Mouse (Mus musculus) Patski (cell line): ENCODE measurements at regions not wholly inside any gene's neighbourhood (a gene's known extent, or its start where the extent isn't known, plus 50 kb on each side); places are given as distances from the start of the nearest gene placed in this dataset.

Experiments used
- ATAC-seq: fragments of 100-300 bp; one replicate; pipeline ENCODE4 v1.8.0; 2021
- CTCF ChIA-PET: fragments of 350-600 bp; sonication (Branson Sonifier 250); formaldehyde crosslinking; loops from one replicate; lab custom pipeline; 2022; ENCODE audit warnings: inconsistent platforms; lab: Charles Lee
- POLR2A ChIA-PET: fragments of 350-600 bp; sonication (Branson Sonifier 250); formaldehyde crosslinking; loops from one replicate; lab custom pipeline; 2022; ENCODE audit warnings: antibody characterized with exemption, inconsistent platforms; lab: Charles Lee
- DNase-seq: peaks from one replicate; pipeline ENCODE4 v3.0.0-alpha.2; 2011; ENCODE audit warnings: low read depth, low spot score
- H3K27me3 ChIP-seq: fragments of 371-371 bp; one replicate; pipeline ENCODE4 v1.5.1; 2021
- CTCF ChIP-seq: fragments of 100-300 bp; IDR thresholded peaks from one replicate; pipeline ENCODE4 v1.5.1; 2021
- in situ Hi-C: fragments of 300-500 bp; cut with MboI; formaldehyde crosslinking; loops from 3 replicates; pipeline ENCODE4 v1.11.1; 2018; ENCODE audit warnings: low pct_unique_long_range_greater_than_20kb, mixed read lengths

DNA sequence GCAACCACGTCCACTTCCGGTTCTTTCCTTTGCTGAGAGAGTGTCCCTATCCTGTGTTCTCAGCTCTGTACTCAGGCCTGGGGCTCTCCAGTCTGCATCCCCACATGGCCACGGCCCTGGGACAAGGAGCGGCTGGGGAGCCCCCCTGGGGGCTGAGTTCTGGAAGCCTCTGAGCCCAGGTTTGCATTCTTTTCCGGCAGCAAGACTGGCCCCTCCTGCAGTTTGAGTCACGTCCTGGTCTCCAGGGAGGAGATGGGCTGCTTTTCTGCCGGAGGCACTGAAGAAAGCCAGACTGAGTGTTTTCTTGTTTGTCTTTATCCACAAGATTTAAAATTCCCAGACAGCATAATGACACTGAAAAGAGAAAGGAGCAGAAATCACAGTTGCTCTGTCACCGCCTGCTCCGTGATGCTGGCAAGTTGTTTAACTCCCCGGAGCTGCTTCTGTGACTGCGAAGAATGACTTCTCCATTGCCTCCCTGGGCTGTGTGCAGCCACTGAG is 108.7 kb upstream of the Atp1a1 start:
- ATAC-seq (peak; percentile 74), DNase-seq (peak; percentile 99)
- in situ Hi-C loops = no loop called here
- H3K27me3 ChIP-seq = no peaks in the 10 kb centered on the region
- CTCF ChIA-PET = interaction anchor here (0.8 to 1.7 kb wide), 3 partner anchors 13 to 17 kb away, joined by 3 to 5 read pairs (median 4); no protein-coding TSS in a partner anchor
- no peak for TF ChIP-seq CTCF
- POLR2A ChIA-PET = interaction anchor here (1.0 to 1.3 kb wide), 2 partner anchors 106 to 109 kb away, joined by 4 to 5 read pairs; no protein-coding TSS in a partner anchor

DNA sequence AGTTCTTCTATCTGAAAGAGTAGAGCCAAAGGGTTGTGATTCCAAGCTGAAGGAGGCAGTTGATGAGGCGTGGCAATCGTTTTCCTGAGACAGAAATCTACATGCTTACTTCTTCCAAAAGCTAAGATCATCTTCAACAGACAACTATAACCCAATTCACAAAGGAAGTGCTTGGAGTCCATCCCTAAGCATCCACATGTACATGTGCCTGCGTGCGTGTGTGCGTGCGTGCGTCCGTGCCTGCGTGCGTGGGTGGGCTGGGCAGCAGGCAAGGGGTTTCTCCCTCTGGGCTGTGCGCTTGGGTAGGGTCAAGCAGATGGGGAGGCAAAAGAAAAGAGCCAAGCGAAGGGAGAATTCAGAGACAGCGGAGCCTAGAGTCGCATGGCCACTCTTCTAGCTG is 108.2 kb upstream of the Atp1a1 start:
- in situ Hi-C loops = no loop called here
- POLR2A ChIA-PET = interaction anchor here (1.0 to 1.3 kb wide), 2 partner anchors 105 to 109 kb away, joined by 4 to 5 read pairs; no protein-coding TSS in a partner anchor
- ATAC-seq = no peak
- no peaks in the 10 kb centered on the region for H3K27me3 ChIP-seq
- no peak for TF ChIP-seq CTCF
- CTCF ChIA-PET = interaction anchor here (0.8 to 1.7 kb wide), 2 partner anchors 13 to 14 kb away, joined by 3 to 5 read pairs; no protein-coding TSS in a partner anchor
- no peak for DNase-seq

DNA sequence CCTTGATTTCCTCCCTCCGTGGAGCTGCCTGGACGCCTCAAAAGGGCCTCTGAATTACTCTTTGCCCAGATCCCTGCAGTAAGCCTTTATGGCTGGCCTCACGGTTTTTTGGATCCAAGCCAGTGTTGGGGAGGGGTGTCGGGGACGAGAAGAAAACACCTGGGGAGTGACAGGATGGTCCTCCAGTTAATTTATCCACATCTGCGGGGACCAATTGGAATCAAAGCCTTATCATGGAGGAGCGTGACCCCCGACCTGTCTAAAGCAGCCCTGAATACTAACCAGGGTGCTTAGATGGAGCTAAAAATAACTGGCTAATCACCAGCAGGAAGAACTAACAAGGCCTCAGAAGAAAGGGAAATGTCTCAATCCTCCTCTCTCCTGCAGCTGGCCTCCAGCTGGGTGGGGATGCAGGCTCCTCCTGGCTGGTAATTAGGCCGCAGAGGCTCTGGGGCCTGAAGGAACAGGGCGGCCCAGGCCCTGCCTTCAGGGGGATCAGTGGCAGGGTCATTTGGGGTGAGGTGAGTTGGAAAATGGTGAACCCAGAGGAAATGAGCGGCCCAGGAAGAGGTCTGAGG is 107.2 kb upstream of the Atp1a1 start:
- POLR2A ChIA-PET = interaction anchor here (0.6 kb wide), 1 partner anchor 88 kb away, joined by 3 read pairs; no protein-coding TSS in a partner anchor
- CTCF ChIA-PET = interaction anchor here (1.1 to 1.5 kb wide), 2 partner anchors 28 to 94 kb away, joined by 3 to 4 read pairs; no protein-coding TSS in a partner anchor
- no peak for ATAC-seq
- H3K27me3 ChIP-seq = no peaks in the 10 kb centered on the region
- no peak for TF ChIP-seq CTCF
- DNase-seq = peak; percentile 28
- in situ Hi-C loops = no loop called here

DNA sequence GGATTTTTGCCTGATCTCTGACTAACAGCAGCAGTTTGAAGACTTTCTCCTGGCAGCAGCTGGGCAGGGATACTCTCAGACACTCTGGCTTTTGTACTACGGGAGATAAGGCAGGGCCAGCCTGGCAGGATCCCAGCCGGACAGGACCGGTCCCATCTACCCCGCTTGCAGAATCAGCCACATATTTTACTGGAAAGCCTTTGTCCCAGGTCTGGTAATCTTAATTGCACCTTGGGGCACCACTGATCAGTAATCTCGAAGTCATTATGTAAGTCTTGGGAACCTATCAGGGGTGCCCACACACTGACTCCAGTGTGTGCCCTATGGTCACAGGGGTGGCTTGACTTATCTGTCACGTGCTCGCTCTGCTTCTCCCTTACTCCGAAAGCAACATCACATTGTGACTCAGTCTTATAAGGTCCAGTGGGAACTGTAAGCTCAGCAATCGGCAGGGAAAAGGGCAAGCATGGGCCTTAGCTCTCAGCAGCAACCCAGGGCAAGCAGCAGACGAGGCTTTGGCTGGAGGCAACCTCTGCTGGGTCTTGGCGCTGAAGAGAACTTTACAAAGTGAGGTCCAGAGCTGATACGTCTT is 105.0 kb upstream of the Atp1a1 start:
- POLR2A ChIA-PET = interaction anchor here (1.0 to 1.2 kb wide), 2 partner anchors 72 to 107 kb away, joined by 3 read pairs; no protein-coding TSS in a partner anchor
- TF ChIP-seq CTCF = no peak
- ATAC-seq (no peak), DNase-seq (no peak)
- CTCF ChIA-PET = no interaction called here
- in situ Hi-C loops = no loop called here
- H3K27me3 ChIP-seq = no peaks in the 10 kb centered on the region

DNA sequence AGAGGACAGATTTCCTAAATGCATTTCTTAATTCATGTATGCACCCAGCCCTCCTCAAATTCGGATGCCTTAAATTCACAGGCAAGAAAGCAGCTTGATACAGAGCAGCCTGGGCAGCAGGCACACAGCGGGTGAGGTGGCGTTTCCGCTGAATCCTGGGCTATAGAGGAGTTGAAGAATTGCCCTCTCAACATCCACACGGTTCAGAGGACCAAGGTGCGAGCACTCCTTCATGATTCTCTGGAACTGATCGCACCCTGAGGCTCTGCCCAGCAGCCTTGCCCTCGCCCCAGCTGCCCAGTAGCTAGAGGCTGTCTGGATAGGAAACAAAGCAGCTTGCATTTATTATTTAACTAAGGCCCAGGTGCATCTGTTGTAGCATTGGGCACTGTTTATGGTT is 104.3 kb upstream of the Atp1a1 start:
- no peak for TF ChIP-seq CTCF
- in situ Hi-C loops = no loop called here
- ATAC-seq = no peak
- no peak for DNase-seq
- POLR2A ChIA-PET = no interaction called here
- CTCF ChIA-PET = no interaction called here
- H3K27me3 ChIP-seq = no peaks in the 10 kb centered on the region

DNA sequence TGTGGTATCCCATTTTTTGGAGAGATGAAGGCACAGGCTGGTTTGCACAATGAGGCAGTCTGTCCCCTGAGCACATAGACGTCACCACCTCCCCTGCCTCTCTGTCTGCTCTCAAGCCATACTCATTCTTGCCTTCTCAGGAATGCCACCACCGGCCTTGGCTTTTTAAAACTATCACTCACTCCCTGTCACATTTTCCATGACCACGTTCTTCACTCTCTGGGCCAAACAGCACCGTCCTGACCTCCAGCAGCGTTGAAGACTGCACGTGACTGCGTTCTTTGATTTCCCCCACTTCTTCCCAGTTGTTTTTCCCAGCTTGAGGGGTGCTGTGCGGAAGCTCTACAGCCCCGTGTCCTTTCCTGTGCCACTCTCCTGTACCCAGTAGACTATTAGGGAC is 100.4 kb upstream of the Atp1a1 start:
- ATAC-seq = no peak
- TF ChIP-seq CTCF = no peak
- no peaks in the 10 kb centered on the region for H3K27me3 ChIP-seq
- POLR2A ChIA-PET = interaction anchor here (1.3 kb wide), 1 partner anchor 101 kb away, joined by 3 read pairs; no protein-coding TSS in a partner anchor
- CTCF ChIA-PET = interaction anchor here (1.2 to 1.6 kb wide), 3 partner anchors 16 to 194 kb away, joined by 3 to 4 read pairs (median 4); no protein-coding TSS in a partner anchor
- no peak for DNase-seq
- in situ Hi-C loops = no loop called here

DNA sequence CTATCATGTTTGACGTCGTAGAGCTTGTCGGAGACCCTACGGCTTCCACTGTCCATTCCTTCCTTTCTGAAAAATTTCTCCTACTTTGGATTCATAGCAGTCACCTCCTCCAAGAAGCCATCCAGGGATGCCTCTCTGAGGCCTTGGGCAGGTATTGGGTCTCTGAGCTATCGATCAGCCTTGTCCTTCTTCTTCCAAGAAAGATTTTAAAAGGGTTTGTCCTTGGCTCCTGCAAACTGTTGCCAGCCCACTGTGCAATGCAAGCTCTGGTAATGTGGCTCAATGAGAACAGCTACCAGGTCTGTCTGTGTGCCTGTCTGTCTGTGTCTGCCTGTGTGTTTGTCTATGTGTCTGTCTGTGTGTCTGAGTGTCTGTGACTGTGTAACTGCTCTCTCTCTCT is 99.8 kb upstream of the Atp1a1 start:
- no peak for ATAC-seq
- in situ Hi-C loops = no loop called here
- POLR2A ChIA-PET = interaction anchor here (1.3 kb wide), 1 partner anchor 101 kb away, joined by 3 read pairs; no protein-coding TSS in a partner anchor
- TF ChIP-seq CTCF = no peak
- CTCF ChIA-PET = interaction anchor here (1.2 kb wide), 1 partner anchor 17 kb away, joined by 3 read pairs; no protein-coding TSS in a partner anchor
- H3K27me3 ChIP-seq = no peaks in the 10 kb centered on the region
- no peak for DNase-seq

DNA sequence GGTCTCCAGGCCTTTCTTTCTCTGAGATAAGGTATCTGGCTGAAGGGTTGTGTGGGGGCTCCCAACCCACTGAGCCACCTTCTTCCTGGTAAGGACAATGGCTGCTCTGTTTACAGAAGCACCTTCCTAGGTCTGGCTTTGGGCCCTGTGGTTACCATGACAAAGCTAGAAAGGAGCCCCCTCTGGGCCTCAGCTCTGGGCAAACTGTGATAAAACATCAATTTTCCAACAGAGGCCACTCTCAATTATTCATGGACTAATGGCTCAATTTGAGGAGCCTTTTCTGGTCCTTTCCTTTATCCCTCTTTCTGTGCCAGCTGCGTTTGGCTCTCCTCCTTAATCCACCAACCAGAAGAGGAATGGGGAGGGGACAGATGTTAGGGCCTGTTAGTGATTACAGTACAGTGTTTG is 97.3 kb upstream of the Atp1a1 start:
- CTCF ChIA-PET = no interaction called here
- no peaks in the 10 kb centered on the region for H3K27me3 ChIP-seq
- POLR2A ChIA-PET = no interaction called here
- DNase-seq = no peak
- no peak for ATAC-seq
- TF ChIP-seq CTCF = no peak
- in situ Hi-C loops = no loop called here

DNA sequence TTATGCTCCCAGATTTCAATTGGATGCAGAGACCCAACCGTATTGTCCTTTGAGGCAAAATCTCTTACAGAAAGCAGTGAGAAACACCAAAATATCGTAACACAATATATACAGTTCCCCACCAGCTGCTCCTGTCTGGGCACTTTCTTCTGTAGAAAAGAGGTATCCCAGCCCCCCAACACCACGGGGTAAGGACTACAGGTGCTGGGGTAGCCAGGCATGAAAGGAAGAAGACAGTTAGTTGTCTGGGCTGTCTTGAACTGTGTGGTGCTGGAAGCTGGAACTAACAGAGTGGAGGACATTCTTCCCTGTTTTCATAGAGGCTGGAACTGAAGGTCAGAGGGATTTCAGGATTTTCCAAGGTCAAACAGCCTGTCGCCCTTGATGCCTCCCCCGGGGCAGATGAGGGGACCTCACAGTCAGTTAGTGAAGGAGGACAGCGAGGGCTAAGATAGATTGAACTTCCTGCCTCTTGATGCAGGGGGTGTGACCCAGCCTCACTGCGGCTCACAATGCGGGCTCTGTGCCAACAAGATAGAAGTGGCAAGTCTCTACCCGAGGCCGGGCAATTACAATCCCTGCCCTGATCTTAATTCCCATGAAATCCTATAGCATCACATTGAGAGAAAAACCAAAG is 96.6 kb upstream of the Atp1a1 start:
- DNase-seq = no peak
- ATAC-seq = no peak
- ChIA-PET POLR2A (interaction anchor here (1.5 kb wide), 1 partner anchor 99 kb away, joined by 4 read pairs; no protein-coding TSS in a partner anchor), CTCF (no interaction called here)
- no peak for TF ChIP-seq CTCF
- no peaks in the 10 kb centered on the region for H3K27me3 ChIP-seq
- in situ Hi-C loops = no loop called here

DNA sequence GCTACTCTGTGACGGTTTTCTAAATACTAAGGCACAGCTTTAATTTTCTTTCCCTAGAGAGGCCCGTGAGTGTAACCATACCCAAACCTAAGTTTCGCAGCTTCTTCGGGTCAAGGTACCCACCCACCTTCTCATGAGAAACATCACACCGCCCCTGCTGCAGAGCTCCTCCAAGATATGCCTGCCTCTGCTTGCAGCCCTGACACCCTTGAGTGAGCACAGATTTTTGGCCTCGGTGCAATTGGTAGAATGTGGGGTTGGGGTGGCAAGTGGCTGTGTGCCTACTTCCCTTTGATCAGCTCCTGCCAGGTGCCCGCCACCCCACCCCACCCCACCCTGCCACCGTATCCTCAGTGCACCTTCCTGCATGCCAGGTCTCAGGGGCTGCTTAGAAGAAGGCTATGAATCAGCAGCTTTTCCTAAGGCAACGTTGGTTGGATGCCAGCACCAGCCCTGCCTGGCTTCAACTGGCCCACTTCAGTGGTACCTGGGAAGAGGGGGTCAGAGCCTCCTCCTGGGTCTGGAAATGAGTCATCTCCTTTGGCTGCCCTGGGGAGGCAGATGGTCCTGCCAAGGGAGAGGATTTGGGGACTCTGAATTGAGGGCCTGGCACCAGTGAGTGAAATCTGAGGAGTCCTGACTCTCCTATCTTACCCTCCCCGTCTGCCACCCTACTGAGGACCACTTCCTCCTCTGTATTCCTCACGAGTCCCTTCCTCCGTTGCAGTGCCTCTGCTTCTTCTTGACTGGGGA is 95.6 kb upstream of the Atp1a1 start:
- ATAC-seq = peak; percentile 41
- H3K27me3 ChIP-seq = no peaks in the 10 kb centered on the region
- peak; percentile 96 for DNase-seq
- ChIA-PET CTCF (interaction anchor here (1.0 kb wide), 1 partner anchor 13 kb away, joined by 5 read pairs; no protein-coding TSS in a partner anchor), POLR2A (interaction anchor here (1.2 to 1.5 kb wide), 3 partner anchors 17 to 100 kb away, joined by 3 to 4 read pairs (median 4); no protein-coding TSS in a partner anchor)
- TF ChIP-seq CTCF = no peak
- in situ Hi-C loops = no loop called here
